Mouse (Mus musculus) kidney, embryonic 14.5 days (tissue): ENCODE results near the gene Ctf2. TPM values are rescaled to one million over a fixed set of nuclear protein-coding genes. Genes with fewer than 3 reads are reported as not detected.

Experiments used
- ATAC-seq: fragments of 200-750 bp; cut with Nextera tagmentation; 2 replicates; pipeline ENCODE4 v1.8.0; 2017; ENCODE audit warnings: moderate number of reproducible peaks, mild to moderate bottlenecking, moderate TSS enrichment, moderate library complexity; ENCODE audit not compliant: low FRiP score, low TSS enrichment
- H3K27ac ChIP-seq: fragments of 300-500 bp; sonication (generic); 2 replicates; pipeline ENCODE4 v1.5.1; 2014; ENCODE audit warnings: low read depth, mild to moderate bottlenecking, low read length, moderate library complexity, mixed read lengths
- H3K27me3 ChIP-seq: fragments of 300-500 bp; sonication (generic); 2 replicates; pipeline ENCODE4 v1.6.1; 2014; ENCODE audit warnings: mild to moderate bottlenecking, low read length; ENCODE audit not compliant: control insufficient read depth, insufficient read depth
- H3K36me3 ChIP-seq: fragments of 300-500 bp; sonication (generic); 2 replicates; pipeline ENCODE4 v1.6.1; 2014; ENCODE audit warnings: low read length, mixed read lengths; ENCODE audit not compliant: control insufficient read depth, insufficient read depth
- H3K4me1 ChIP-seq: fragments of 300-500 bp; sonication (generic); 2 replicates; pipeline ENCODE4 v1.6.1; 2014; ENCODE audit warnings: low read length, mixed read lengths; ENCODE audit not compliant: control insufficient read depth, insufficient read depth
- H3K4me2 ChIP-seq: fragments of 300-500 bp; sonication (generic); replicated peaks from 2 replicates; pipeline ENCODE4 v1.6.1; 2014; ENCODE audit warnings: low read depth, mild to moderate bottlenecking, low read length
- H3K4me3 ChIP-seq: fragments of 300-500 bp; sonication (generic); 2 replicates; pipeline ENCODE4 v1.5.1; 2014; ENCODE audit warnings: mild to moderate bottlenecking, low read length
- H3K9ac ChIP-seq: fragments of 300-500 bp; sonication (generic); 2 replicates; pipeline ENCODE4 v1.6.1; 2014; ENCODE audit warnings: low read depth, mild to moderate bottlenecking, low read length, moderate library complexity
- H3K9me3 ChIP-seq: fragments of 300-500 bp; sonication (generic); 2 replicates; pipeline ENCODE4 v1.6.1; 2016; ENCODE audit warnings: low read length; ENCODE audit not compliant: control insufficient read depth
- WGBS: fragments of 180-500 bp; shearing (Covaris S2); extraction: QIAGEN DNeasy Blood & Tissue Kit; methylation state at CpG from one replicate; pipeline ENCODE4 v1.1.7; 2014; 5-methylcytosine and 5-hydroxymethylcytosine counted together
- polyA plus RNA-seq: library from polyadenylated mRNA; unstranded; fragments of >200 nt; fragmentation: Nextera tagmentation; extraction: Ambion mirVana; gene quantifications from 2 replicates; pipeline ENCODE4 v1.2.1, GENCODE M21; 2014

Ctf2 gene
- polyA plus RNA-seq, 1 experiment from 2014 or later, result 0.55 TPM

DNA sequence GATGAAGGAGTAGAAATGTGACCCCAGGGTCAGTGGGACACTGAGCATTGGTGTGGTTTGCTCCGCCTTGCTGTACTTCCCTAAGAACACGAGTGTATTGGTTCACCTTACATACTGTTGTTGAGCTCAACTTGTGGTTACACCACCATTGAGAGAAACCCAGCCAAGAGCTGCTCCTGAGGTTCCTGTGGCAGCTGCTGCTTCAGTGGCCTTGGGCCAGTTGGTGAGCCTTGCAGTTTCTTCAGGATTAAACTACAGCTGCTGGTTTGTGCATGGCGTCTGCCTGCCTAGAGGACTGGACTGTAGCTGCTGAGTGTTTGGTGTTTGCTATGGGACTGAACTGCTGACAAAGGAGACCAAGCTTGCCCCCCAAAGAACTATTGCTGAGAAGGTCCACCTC is 20.5 kb downstream of the Ctf2 start:
- Histone ChIP-seq H3K4me3 (no peak overlapping the region), H3K4me1 (peaks cover 33% of the 10 kb centered on the region), H3K27ac (peak overlapping the region; percentile 95; the same call in 1 of the 2 replicates), H3K4me2 (no peak overlapping the region), H3K9me3 (no peaks in the 10 kb centered on the region), H3K9ac (no peak overlapping the region), H3K36me3 (peaks cover 6% of the 10 kb centered on the region; the same call in 1 of the 2 replicates), H3K27me3 (no peaks in the 10 kb centered on the region)
- 59% methylated on average over 3 of the region's 3 CpGs for WGBS
- no peak for ATAC-seq

DNA sequence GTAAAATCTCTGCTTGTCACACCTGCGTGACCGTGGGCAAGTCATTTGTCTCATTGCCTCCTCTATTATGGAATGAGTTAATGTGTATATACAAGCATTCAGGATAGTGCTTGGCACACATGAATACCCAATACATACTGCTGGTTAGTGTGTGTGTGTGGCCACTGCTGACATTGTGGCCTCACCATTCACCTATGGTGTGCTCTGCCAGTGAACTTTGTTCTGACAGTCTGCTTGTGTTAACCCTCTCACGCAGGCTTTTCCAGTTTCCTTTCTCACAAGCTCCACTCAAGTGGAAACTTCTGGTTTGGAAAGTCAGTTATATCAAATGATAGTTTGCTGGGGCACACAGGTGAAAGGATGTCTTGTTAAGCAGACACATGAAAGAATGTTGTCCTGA is 20.9 kb downstream of the Ctf2 start:
- H3K9me3 ChIP-seq, result no peaks in the 10 kb centered on the region
- H3K27me3 ChIP-seq, result no peaks in the 10 kb centered on the region
- peaks cover 33% of the 10 kb centered on the region for H3K4me1 ChIP-seq
- no peak overlapping the region for H3K9ac ChIP-seq
- no peak overlapping the region for H3K4me2 ChIP-seq
- no peak for ATAC-seq
- peaks cover 10% of the 10 kb centered on the region; the same call in 1 of the 2 replicates for H3K36me3 ChIP-seq
- no peak overlapping the region for H3K27ac ChIP-seq
- 79% methylated on average over 3 of the region's 3 CpGs for WGBS
- H3K4me3 ChIP-seq, result no peak overlapping the region

DNA sequence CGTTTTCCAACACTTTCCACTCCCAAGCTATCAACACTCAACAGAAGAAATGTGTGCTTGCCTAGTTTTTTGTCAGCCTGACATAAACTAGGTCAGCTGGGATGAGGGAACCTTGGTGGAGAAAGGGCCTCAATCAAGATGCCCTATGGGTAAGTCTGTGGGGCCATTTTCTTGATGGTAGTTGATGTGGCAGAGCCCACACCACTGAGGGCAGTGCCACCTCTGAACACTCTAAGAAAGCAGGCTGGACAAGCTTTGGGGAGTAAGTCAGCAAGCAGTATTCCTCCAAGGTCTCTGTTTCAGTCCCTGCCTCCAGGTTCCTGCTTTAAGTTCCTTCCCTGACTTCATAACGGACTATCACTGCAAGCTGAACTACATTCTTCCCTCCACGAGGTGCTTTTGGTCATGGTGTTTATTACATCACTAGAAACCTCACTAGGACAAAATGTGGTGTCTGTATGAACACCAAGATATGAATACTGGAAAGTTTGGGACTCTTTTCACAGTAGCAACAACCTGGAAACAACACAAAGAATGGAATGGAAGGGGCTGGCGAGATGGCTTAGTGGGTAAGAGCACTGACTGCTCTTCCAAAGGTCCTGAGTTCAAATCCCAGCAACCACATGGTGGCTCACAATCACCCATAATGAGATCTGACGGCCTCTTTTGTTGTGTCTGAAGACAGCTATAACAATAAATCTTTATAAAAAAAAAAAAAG is 22.5 kb downstream of the Ctf2 start:
- Histone ChIP-seq H3K27ac (peak overlapping the region; percentile 98), H3K4me1 (peaks cover 34% of the 10 kb centered on the region), H3K27me3 (no peaks in the 10 kb centered on the region), H3K4me3 (peak overlapping the region; percentile 70; the same call in 1 of the 2 replicates), H3K36me3 (peaks cover 24% of the 10 kb centered on the region), H3K9me3 (no peaks in the 10 kb centered on the region), H3K4me2 (peak overlapping the region; percentile 67), H3K9ac (peak overlapping the region; percentile 82; the same call in 1 of the 2 replicates)
- WGBS, result 71% methylated on average over 5 of the region's 5 CpGs
- ATAC-seq, result no peak

DNA sequence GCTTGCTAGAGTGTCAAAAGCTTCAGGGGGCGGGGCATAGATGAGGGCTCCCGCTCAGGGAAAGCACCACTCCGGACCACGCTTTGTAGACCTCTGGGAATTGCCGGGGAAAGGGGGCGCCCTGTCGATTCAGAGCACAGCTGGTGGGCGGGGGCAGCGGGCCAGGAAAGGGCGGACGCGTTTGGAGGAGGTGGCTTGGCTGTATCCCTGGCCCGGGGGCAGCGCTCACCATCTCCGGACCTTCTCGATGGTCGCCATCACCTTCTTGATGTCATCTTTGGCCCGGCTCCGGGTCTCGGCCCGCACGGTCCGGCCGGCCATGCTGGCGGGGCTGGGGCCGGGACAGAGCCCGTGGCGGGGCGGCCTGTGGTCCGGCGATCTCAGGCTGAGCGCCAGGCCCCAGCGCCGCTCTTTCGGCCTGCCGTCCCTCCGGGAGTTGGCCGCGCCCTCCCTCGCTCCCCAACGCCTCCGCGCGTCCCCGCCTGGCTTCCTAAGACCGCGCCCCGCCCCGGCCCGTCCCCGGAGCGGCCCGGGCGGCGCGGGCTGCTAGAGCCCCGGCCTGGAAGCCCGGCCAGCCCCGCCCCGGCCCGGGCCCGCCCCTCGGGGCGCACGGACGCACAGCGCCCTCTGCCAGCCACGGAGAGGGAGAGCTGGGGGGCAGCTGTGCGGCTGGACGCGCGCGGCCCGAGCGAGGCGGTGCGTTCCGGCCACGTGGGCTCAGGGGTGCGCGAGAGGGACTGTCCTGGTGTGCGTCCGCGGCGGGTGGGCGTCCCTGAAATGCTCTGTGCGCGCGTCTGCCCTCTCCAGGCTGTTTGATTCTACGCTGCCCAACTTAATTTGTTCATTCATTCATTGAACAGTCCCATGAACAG is 23.5 kb downstream of the Ctf2 start, which contains the start of gene Bcl7c:
Gene Bcl7c, minus strand, starts transcription at position 727 of the 872 bp plus-strand sequence.
- WGBS, result under 1% methylated on average over 68 of the region's 90 CpGs
- Histone ChIP-seq H3K9ac (peak within 1 kb of the TSS; percentile 82), H3K36me3 (peaks cover 33% of the 10 kb centered on the region), H3K9me3 (no peaks in the 10 kb centered on the region), H3K4me3 (peak within 1 kb of the TSS; percentile 70), H3K27me3 (no peaks in the 10 kb centered on the region), H3K4me2 (peak within 1 kb of the TSS; percentile 67), H3K27ac (peak within 1 kb of the TSS; percentile 98), H3K4me1 (peaks cover 38% of the 10 kb centered on the region)
- peak; percentile 87 for ATAC-seq

DNA sequence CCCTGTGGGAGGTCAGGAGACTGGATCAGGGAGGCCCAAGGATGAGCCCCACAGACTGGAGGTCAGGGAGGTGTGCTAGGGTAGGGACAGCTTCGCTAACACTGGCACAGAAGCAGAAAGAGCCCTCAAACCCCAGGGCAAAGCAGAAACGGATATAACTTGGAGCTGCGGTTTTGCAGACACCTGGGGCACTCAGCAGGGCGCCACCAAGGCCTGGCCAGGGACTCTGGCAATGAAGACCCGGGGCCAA is 24.1 kb downstream of the Ctf2 start:
- Histone ChIP-seq H3K4me1 (peaks cover 38% of the 10 kb centered on the region), H3K4me3 (peak overlapping the region; percentile 70), H3K27ac (peak overlapping the region; percentile 98), H3K4me2 (peak overlapping the region; percentile 67), H3K36me3 (peaks cover 38% of the 10 kb centered on the region), H3K9me3 (no peaks in the 10 kb centered on the region), H3K9ac (peak overlapping the region; percentile 82), H3K27me3 (no peaks in the 10 kb centered on the region)
- no peak for ATAC-seq
- 4% methylated on average over 5 of the region's 5 CpGs for WGBS

DNA sequence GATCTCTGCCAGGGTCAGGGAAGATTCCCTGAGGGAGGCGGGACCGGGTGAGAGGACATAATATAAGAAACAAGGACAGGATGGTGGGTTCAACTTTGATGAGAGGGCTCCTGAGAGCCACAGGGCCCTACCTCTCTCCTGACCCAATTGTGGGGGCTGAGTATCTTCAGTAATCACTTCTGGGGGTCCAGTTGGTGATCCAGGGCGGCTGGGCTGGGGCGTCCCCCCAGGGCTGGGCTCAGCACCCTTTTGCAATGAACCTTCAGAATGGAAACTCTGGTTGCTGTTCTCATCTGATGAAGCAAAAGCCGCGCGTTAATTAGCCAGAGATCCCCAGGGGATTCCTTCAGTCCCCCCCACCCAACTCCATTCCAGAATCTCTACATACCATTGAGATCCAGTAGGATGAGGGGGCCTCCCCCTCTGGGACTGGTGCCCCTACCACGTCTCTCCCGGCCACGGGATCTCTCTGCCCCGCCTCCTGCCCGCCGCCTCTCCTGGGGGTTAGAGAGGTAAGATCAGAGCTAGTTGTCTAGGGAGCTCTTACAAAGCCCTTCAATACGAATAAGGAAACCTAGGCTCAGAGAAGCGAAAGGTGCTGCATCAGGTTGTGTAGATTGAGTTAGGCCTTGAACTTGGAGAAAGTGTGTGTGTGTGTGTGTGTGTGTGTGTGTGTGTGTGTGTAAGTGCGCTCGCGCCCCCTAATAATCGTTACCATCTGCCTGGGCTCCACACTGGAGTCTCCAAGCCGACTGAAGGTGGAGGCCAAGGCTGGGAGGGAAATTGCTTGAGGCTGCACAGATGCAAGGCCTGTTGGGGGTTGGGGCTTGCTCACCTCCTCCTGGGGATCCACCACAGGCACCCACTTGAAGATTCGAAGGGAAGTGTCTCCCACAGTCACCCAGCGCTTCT is 24.7 kb downstream of the Ctf2 start:
- H3K9ac ChIP-seq, result peak overlapping the region; percentile 82
- no peaks in the 10 kb centered on the region for H3K9me3 ChIP-seq
- H3K36me3 ChIP-seq, result peaks cover 43% of the 10 kb centered on the region
- 20% methylated on average over 22 of the region's 22 CpGs for WGBS
- peak overlapping the region; percentile 70 for H3K4me3 ChIP-seq
- H3K4me1 ChIP-seq, result peaks cover 35% of the 10 kb centered on the region
- H3K4me2 ChIP-seq, result peak overlapping the region; percentile 67
- peak; percentile 3; the same call in 1 of the 2 replicates for ATAC-seq
- peak overlapping the region; percentile 98 for H3K27ac ChIP-seq
- no peaks in the 10 kb centered on the region for H3K27me3 ChIP-seq

DNA sequence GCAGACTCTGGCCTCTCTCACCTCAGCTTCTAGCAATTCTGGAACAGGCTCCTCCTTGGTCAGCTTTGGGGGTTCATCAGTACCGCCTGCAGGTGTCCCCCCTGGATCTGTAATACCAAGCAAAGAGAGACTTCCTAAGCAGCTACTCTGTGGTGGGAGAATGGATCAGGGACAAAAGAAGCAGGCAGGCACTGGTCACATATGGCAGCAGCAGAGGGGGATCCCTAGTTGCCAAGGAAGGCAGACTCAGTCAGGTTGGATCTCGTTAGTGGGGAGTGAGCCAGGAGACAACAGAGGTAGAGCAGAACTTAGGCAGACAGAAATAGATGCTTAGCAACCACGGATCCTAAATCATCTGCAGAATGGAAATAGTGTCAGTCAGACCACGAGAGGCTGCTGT is 26.3 kb downstream of the Ctf2 start:
- H3K4me3 ChIP-seq, result no peak overlapping the region
- no peak overlapping the region for H3K9ac ChIP-seq
- H3K4me2 ChIP-seq, result no peak overlapping the region
- no peaks in the 10 kb centered on the region for H3K27me3 ChIP-seq
- H3K9me3 ChIP-seq, result no peaks in the 10 kb centered on the region
- H3K4me1 ChIP-seq, result peaks cover 23% of the 10 kb centered on the region
- H3K27ac ChIP-seq, result no peak overlapping the region
- peaks cover 55% of the 10 kb centered on the region for H3K36me3 ChIP-seq
- 84% methylated on average over 4 of the region's 4 CpGs for WGBS
- no peak for ATAC-seq

DNA sequence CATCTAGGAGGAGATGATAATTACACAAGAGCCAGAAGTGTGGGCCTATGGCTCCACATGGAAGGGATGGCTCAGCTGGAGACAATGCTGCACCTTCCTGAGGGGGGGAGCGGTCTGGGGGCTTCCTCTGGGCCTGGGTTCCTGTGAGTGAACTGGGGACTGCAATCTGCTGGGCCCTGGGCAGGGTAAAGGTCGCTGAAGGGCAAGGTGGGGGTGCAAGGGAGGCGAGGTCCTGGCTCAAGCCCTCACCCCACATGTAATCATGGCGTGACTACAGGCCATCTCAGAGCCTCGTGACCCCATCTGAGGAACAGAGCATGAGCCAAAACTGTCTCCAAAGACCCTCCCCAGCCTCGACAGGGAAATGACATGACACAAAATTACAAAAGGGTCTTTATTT is 27.4 kb downstream of the Ctf2 start:
- Histone ChIP-seq H3K27me3 (no peaks in the 10 kb centered on the region), H3K9me3 (no peaks in the 10 kb centered on the region), H3K4me1 (peaks cover 23% of the 10 kb centered on the region), H3K36me3 (peaks cover 60% of the 10 kb centered on the region), H3K27ac (peak overlapping the region; percentile 63; the same call in 1 of the 2 replicates), H3K4me3 (no peak overlapping the region), H3K9ac (no peak overlapping the region), H3K4me2 (no peak overlapping the region)
- WGBS, result 85% methylated on average over 6 of the region's 6 CpGs
- ATAC-seq, result no peak
